Mouse (Mus musculus) hindbrain, embryonic 10.5 days (tissue): ENCODE data around the gene Zfp414. TPM values are rescaled to one million over a fixed set of nuclear protein-coding genes. Genes with fewer than 3 reads are reported as not detected.

Experiments used
- DNase-seq: peaks from one replicate; pipeline ENCODE4 v3.0.0-alpha.2; 2017; ENCODE audit warnings: low spot score
- H3K27ac ChIP-seq: fragments of 300-500 bp; sonication (generic); 2 replicates; pipeline ENCODE4 v1.5.1; 2016; ENCODE audit warnings: mild to moderate bottlenecking, moderate library complexity
- H3K27me3 ChIP-seq: fragments of 300-500 bp; sonication (generic); 2 replicates; pipeline ENCODE4 v1.6.1; 2016; ENCODE audit warnings: mild to moderate bottlenecking; ENCODE audit not compliant: poor library complexity, insufficient read depth, severe bottlenecking
- H3K36me3 ChIP-seq: fragments of 300-500 bp; sonication (generic); 2 replicates; pipeline ENCODE4 v1.6.1; 2016; ENCODE audit warnings: mild to moderate bottlenecking, moderate library complexity
- H3K4me1 ChIP-seq: fragments of 300-500 bp; sonication (generic); replicated peaks from 2 replicates; pipeline ENCODE4 v1.6.1; 2016; ENCODE audit warnings: mild to moderate bottlenecking
- H3K4me3 ChIP-seq: fragments of 300-500 bp; sonication (generic); 2 replicates; pipeline ENCODE4 v1.5.1; 2016; ENCODE audit warnings: mild to moderate bottlenecking, moderate library complexity
- H3K9me3 ChIP-seq: fragments of 300-500 bp; sonication (generic); 2 replicates; pipeline ENCODE4 v1.6.1; 2016; ENCODE audit warnings: mild to moderate bottlenecking, moderate library complexity
- WGBS: fragments of 180-500 bp; shearing (Covaris S2); methylation state at CpG from one replicate; pipeline ENCODE4 v1.1.7; 2016; 5-methylcytosine and 5-hydroxymethylcytosine counted together
- polyA plus RNA-seq: library from polyadenylated mRNA; unstranded; fragments of >200 nt; fragmentation: Nextera tagmentation; extraction: Ambion mirVana; gene quantifications from 2 replicates; pipeline ENCODE4 v1.2.1, GENCODE M21; 2016

Zfp414 gene
- polyA plus RNA-seq, 1 experiment from 2014 or later, result 64.5 TPM

DNA sequence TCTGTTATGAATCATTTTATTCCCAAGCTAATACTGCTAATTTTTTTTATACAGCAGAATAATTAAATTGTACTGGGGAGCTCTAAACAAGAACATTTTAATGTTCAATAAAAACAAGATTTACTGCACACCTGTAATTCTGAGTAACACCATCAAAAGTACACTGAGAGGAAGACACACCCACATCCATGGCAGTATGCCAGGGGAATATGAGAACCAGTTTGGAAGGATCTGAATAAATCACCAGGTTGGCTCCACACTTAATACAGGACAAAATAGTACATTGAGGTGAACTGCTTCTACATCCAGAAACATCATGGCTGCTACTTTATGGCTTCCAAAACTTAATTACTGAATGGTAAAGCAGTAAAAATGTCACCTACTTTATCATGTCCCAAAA lies 46.6 kb downstream of the Zfp414 start:
- no peak for DNase-seq

GRCm38 (mm10) chr17:33676086-33676485 lies 47.2 kb downstream of the Zfp414 start:
- Histone ChIP-seq H3K4me1 (no peaks in the 10 kb centered on the region), H3K9me3 (no peaks in the 10 kb centered on the region), H3K27ac (no peak overlapping the region), H3K27me3 (no peaks in the 10 kb centered on the region), H3K36me3 (peaks cover 46% of the 10 kb centered on the region), H3K4me3 (no peak overlapping the region)
- WGBS, result 90% methylated on average over 2 of the region's 2 CpGs
- DNase-seq, result no peak

More for the DNA sequence above, 46.6 kb downstream of the Zfp414 start:
- Histone ChIP-seq H3K4me3 (no peak overlapping the region), H3K36me3 (peaks cover 46% of the 10 kb centered on the region), H3K27ac (no peak overlapping the region), H3K27me3 (no peaks in the 10 kb centered on the region), H3K4me1 (no peaks in the 10 kb centered on the region), H3K9me3 (no peaks in the 10 kb centered on the region)

- Histone ChIP-seq H3K36me3 (peaks cover 55% of the 10 kb centered on the region), H3K27ac (no peak overlapping the region), H3K4me1 (peaks cover 21% of the 10 kb centered on the region), H3K4me3 (no peak overlapping the region), H3K9me3 (no peaks in the 10 kb centered on the region), H3K27me3 (no peaks in the 10 kb centered on the region)
- DNase-seq, result no peak
These were observed 49.9 kb downstream of the Zfp414 start for GRCm38 (mm10) chr17:33678771-33679170.

Other genes with a start within 250 kb of the Zfp414 start
- 15.2 and 18.9 TPM in 2 replicates for gene Zfp101, start 234.4 kb upstream of the Zfp414 start, polyA plus RNA-seq
- not detected in 2 replicates for gene Actl9, start 196.2 kb upstream of the Zfp414 start, polyA plus RNA-seq
- gene Adamts10, start 104.9 kb upstream of the Zfp414 start, polyA plus RNA-seq, result 40.5 and 42.4 TPM in 2 replicates
- gene Myo1f, start 73.4 kb upstream of the Zfp414 start, polyA plus RNA-seq, result 2.8 and 3.7 TPM in 2 replicates
- 0.31 and 0.75 TPM in 2 replicates for gene Pram1, start 9.0 kb downstream of the Zfp414 start, polyA plus RNA-seq
- gene Hnrnpm, start 57.8 kb downstream of the Zfp414 start, polyA plus RNA-seq, result 317 and 482 TPM in 2 replicates
- gene March2, start 89.6 kb downstream of the Zfp414 start, polyA plus RNA-seq, result 36.7 and 45.4 TPM in 2 replicates
- 367 and 495 TPM in 2 replicates for gene Rab11b, start 131.4 kb downstream of the Zfp414 start, polyA plus RNA-seq
- 23.4 and 25.9 TPM in 2 replicates for gene Angptl4, start 152.7 kb downstream of the Zfp414 start, polyA plus RNA-seq
- gene Kank3, start 181.4 kb downstream of the Zfp414 start, polyA plus RNA-seq, result 26.2 and 28.5 TPM in 2 replicates
- 712 and 835 TPM in 2 replicates for gene Rps28, start 195.5 kb downstream of the Zfp414 start, polyA plus RNA-seq
- gene Ndufa7, start 195.5 kb downstream of the Zfp414 start, polyA plus RNA-seq, result 517 and 544 TPM in 2 replicates
- gene Cd320, start 214.0 kb downstream of the Zfp414 start, polyA plus RNA-seq, result 87.7 and 91.8 TPM in 2 replicates
- gene Gm7029, start 244.7 kb downstream of the Zfp414 start, polyA plus RNA-seq, result not detected in 2 replicates